In the genomic region with DNA sequence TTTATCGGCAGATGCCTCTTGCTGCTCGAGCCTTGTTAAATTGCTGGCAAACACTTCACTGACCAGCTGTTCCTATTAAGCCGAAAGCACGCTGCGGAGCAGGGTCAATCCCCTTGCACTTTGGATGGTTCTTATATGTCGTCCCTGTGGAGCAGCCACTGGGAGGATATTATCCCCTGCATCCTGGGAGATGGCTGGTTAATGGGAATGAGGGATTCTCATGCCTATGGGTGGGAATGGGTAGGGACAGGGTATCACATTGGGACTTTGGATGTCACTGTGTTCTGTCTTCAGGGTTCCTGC, we compare ENCODE assay signal across 10 mouse cellular contexts.
A peak's percentile ranks its signal among the peaks of the same experiment; 100 is the strongest.
DNase-seq lines count a peak whose midpoint lies in the region; ATAC-seq and TF ChIP-seq lines count a peak whose summit lies in the region.
"Had no signal": no experiment of that assay in that cellular context is flagged by ENCODE, and none has a peak within 500 bp of the region (broad histone marks: within the 10 kb centered on the region; RNA-seq: fewer than 3 reads in every experiment).

No protein-coding gene starts in this region.

- no peaks in the 10 kb centered on the region for H3K9me3 ChIP-seq in forebrain, embryonic 11.5 days (ENCODE audit: control insufficient read depth, low read length)
- no peaks in the 10 kb centered on the region for H3K9me3 ChIP-seq in forebrain, embryonic 10.5 days
- no peaks in the 10 kb centered on the region for H3K9me3 ChIP-seq in hindbrain, postnatal 0 days (ENCODE audit: low read length)
- H3K9me3 ChIP-seq in midbrain, embryonic 13.5 days, result no peaks in the 10 kb centered on the region

- H3K4me1 ChIP-seq in forebrain, embryonic 11.5 days (replicated peaks; ENCODE audit: control insufficient read depth, insufficient read depth, low read length), result peaks cover 11% of the 10 kb centered on the region; the same call in 1 of the 2 replicates
- H3K4me1 ChIP-seq in forebrain, embryonic 10.5 days, result peaks cover 34% of the 10 kb centered on the region
- H3K4me1 ChIP-seq in hindbrain, postnatal 0 days (ENCODE audit: insufficient read depth, low read length), result peaks cover 13% of the 10 kb centered on the region; the same call in 1 of the 2 replicates
- H3K4me1 ChIP-seq in midbrain, embryonic 13.5 days (replicated peaks), result peaks cover 32% of the 10 kb centered on the region

- H3K27me3 ChIP-seq in forebrain, embryonic 11.5 days (ENCODE audit: control insufficient read depth, insufficient read depth, low read length), result no peaks in the 10 kb centered on the region
- H3K27me3 ChIP-seq in forebrain, embryonic 10.5 days (ENCODE audit: poor library complexity, severe bottlenecking), result no peaks in the 10 kb centered on the region
- H3K27me3 ChIP-seq in hindbrain, postnatal 0 days (ENCODE audit: insufficient read depth, low read length), result no peaks in the 10 kb centered on the region
- H3K27me3 ChIP-seq in midbrain, embryonic 13.5 days, result no peaks in the 10 kb centered on the region

- H3K27ac ChIP-seq in forebrain, embryonic 11.5 days (ENCODE audit: low read depth, low read length), result no peak overlapping the region
- no peak overlapping the region for H3K27ac ChIP-seq in forebrain, embryonic 10.5 days
- no peak overlapping the region for H3K27ac ChIP-seq in hindbrain, postnatal 0 days
- H3K27ac ChIP-seq in midbrain, embryonic 13.5 days, result no peak overlapping the region

- ATAC-seq in forebrain, embryonic 11.5 days (replicated peaks; ENCODE audit: low FRiP score), result peak; percentile 69
- ATAC-seq in hindbrain, postnatal 0 days, result 0 out of 2 replicates have a peak, but pooled peaks have one; percentile 27
- peak; percentile 60 for ATAC-seq in midbrain, embryonic 13.5 days
- no peak for ATAC-seq in megakaryocyte-erythroid progenitor cell, adult 5-6 weeks (replicated peaks; ENCODE audit: low FRiP score, low TSS enrichment, poor library complexity, severe bottlenecking)
- ATAC-seq in erythroblast, adult 5-6 weeks (replicated peaks; ENCODE audit: low FRiP score, poor library complexity, severe bottlenecking), result no peak

- H3K9ac ChIP-seq in forebrain, embryonic 11.5 days (ENCODE audit: low read length), result no peak overlapping the region
- peak overlapping the region; percentile 9; the same call in 1 of the 2 replicates for H3K9ac ChIP-seq in hindbrain, postnatal 0 days (replicated peaks; ENCODE audit: low read length)
- no peak overlapping the region for H3K9ac ChIP-seq in midbrain, embryonic 13.5 days (replicated peaks)

- no peak for DNase-seq in forebrain, embryonic 11.5 days (ENCODE audit: low spot score)
- no peak for DNase-seq in forebrain, embryonic 10.5 days (ENCODE audit: extremely low spot score, low spot score)
- peak; percentile 37 for DNase-seq in embryo, embryonic 11 days
- peak; percentile 64 for DNase-seq in hindbrain, postnatal 0 days (ENCODE audit: low spot score)
- no peak for DNase-seq in thymus, postnatal 10 days (ENCODE audit: low spot score in 2 of 2)
- DNase-seq: B cell, adult 2 months; heart, postnatal 4 days had no signal

- no peaks in the 10 kb centered on the region for H3K36me3 ChIP-seq in forebrain, embryonic 11.5 days (ENCODE audit: control insufficient read depth, insufficient read depth, low read length)
- H3K36me3 ChIP-seq in forebrain, embryonic 10.5 days (replicated peaks), result no peaks in the 10 kb centered on the region
- no peaks in the 10 kb centered on the region for H3K36me3 ChIP-seq in hindbrain, postnatal 0 days (ENCODE audit: insufficient read depth, low read length)
- no peaks in the 10 kb centered on the region for H3K36me3 ChIP-seq in midbrain, embryonic 13.5 days

- H3K4me2 ChIP-seq in forebrain, embryonic 11.5 days (ENCODE audit: low read depth, low read length, severe bottlenecking), result no peak overlapping the region
- peak overlapping the region; percentile 17; the same call in 1 of the 2 replicates for H3K4me2 ChIP-seq in hindbrain, postnatal 0 days (ENCODE audit: low read depth, low read length)
- peak overlapping the region; percentile 15 for H3K4me2 ChIP-seq in midbrain, embryonic 13.5 days (replicated peaks)

- no peak for TF ChIP-seq CTCF in hindbrain, postnatal 0 days (IDR thresholded peaks at IDR 0.05; ENCODE audit: low read depth)

- 34% methylated on average over 6 of the region's 6 CpGs for WGBS in forebrain, embryonic 11.5 days
- WGBS in forebrain, embryonic 10.5 days, result 47% methylated on average over 6 of the region's 6 CpGs
- WGBS in hindbrain, postnatal 0 days, result 13% methylated on average over 6 of the region's 6 CpGs
- 12% methylated on average over 6 of the region's 6 CpGs for WGBS in midbrain, embryonic 13.5 days

- no peak overlapping the region for H3K4me3 ChIP-seq in forebrain, embryonic 11.5 days (ENCODE audit: low read depth, low read length)
- H3K4me3 ChIP-seq in forebrain, embryonic 10.5 days, result no peak overlapping the region
- H3K4me3 ChIP-seq in hindbrain, postnatal 0 days (ENCODE audit: low read length), result no peak overlapping the region
- H3K4me3 ChIP-seq in midbrain, embryonic 13.5 days (replicated peaks), result no peak overlapping the region

Comparison
In these comparisons a context has a peak if more than half of its experiments do, and no peak if none do; other contexts are left out.
1. ATAC-seq: peak in forebrain, embryonic 11.5 days (single experiment), hindbrain, postnatal 0 days (single experiment) and midbrain, embryonic 13.5 days (single experiment); none in megakaryocyte-erythroid progenitor cell, adult 5-6 weeks (single experiment) and erythroblast, adult 5-6 weeks (single experiment).
2. DNase-seq: peak in embryo, embryonic 11 days (single experiment) and hindbrain, postnatal 0 days (single experiment); none in forebrain, embryonic 11.5 days (single experiment), forebrain, embryonic 10.5 days (single experiment) and thymus, postnatal 10 days (0 of 2).